27 mouse cellular contexts compared by ENCODE assay signal in the genomic region with DNA sequence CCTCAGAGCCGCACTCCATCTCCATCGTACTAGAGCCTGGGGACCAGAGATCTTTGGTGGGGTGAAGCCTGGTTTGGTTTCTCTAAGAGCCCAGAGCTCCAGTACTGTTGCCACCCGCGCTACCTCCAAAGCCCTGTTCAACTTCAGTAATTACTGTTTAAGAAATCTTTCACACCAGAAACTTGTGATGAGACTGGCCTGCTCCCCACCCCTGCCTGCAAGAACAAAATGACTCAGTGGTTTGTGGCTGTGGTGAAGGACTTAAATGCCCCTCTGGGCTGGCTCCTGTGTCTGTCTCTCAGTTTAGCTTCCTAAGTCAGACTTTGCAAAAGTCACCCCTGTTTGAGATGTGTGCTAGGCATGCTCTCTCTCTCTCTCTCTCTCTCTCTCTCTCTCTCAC. TPM values are rescaled to one million over a fixed set of nuclear protein-coding genes. Genes with fewer than 3 reads are reported as not detected.
DNase-seq lines count a peak whose midpoint lies in the region; ATAC-seq lines count a peak whose summit lies in the region.
"Had no signal": no experiment of that assay in that cellular context is flagged by ENCODE, and none has a peak within 500 bp of the region (broad histone marks: within the 10 kb centered on the region; RNA-seq: fewer than 3 reads in every experiment).

No protein-coding gene starts in this region.

- no peaks in the 10 kb centered on the region for H3K4me1 ChIP-seq in intestine, embryonic 14.5 days (replicated peaks; ENCODE audit: control insufficient read depth, insufficient read depth, low read length)
- peaks cover 9% of the 10 kb centered on the region for H3K4me1 ChIP-seq in intestine, embryonic 16.5 days (ENCODE audit: control insufficient read depth, insufficient read depth, low read length)
- H3K4me1 ChIP-seq in hindbrain, embryonic 15.5 days (replicated peaks) = peaks cover 23% of the 10 kb centered on the region
- H3K4me1 ChIP-seq in midbrain, embryonic 12.5 days = peaks cover 49% of the 10 kb centered on the region
- H3K4me1 ChIP-seq in neural tube, embryonic 12.5 days = peaks cover 44% of the 10 kb centered on the region
- H3K4me1 ChIP-seq in forebrain, embryonic 11.5 days (replicated peaks; ENCODE audit: control insufficient read depth, insufficient read depth, low read length) = peaks cover 38% of the 10 kb centered on the region

- H3K27me3 ChIP-seq in intestine, embryonic 14.5 days (replicated peaks; ENCODE audit: control insufficient read depth, insufficient read depth, low read length) = peaks cover 100% of the 10 kb centered on the region
- H3K27me3 ChIP-seq in intestine, embryonic 16.5 days (replicated peaks; ENCODE audit: control insufficient read depth, insufficient read depth, low read length) = peaks cover 81% of the 10 kb centered on the region
- peaks cover 85% of the 10 kb centered on the region for H3K27me3 ChIP-seq in hindbrain, embryonic 15.5 days
- H3K27me3 ChIP-seq in midbrain, embryonic 12.5 days = peaks cover 100% of the 10 kb centered on the region
- H3K27me3 ChIP-seq in neural tube, embryonic 12.5 days (replicated peaks) = peaks cover 98% of the 10 kb centered on the region
- H3K27me3 ChIP-seq in forebrain, embryonic 11.5 days (ENCODE audit: control insufficient read depth, insufficient read depth, low read length) = peaks cover 99% of the 10 kb centered on the region

- H3K9ac ChIP-seq in intestine, embryonic 14.5 days (ENCODE audit: low read length) = no peak overlapping the region
- no peak overlapping the region for H3K9ac ChIP-seq in intestine, embryonic 16.5 days (ENCODE audit: low read depth, low read length)
- H3K9ac ChIP-seq in hindbrain, embryonic 15.5 days = 0 out of 2 replicates have a peak overlapping the region, but pooled peaks have one; percentile 11
- H3K9ac ChIP-seq in midbrain, embryonic 12.5 days (replicated peaks) = peak overlapping the region; percentile 61; the same call in 1 of the 2 replicates
- no peak overlapping the region for H3K9ac ChIP-seq in neural tube, embryonic 12.5 days
- no peak overlapping the region for H3K9ac ChIP-seq in forebrain, embryonic 11.5 days (ENCODE audit: low read length)
- H3K9ac ChIP-seq: embryonic facial prominence, embryonic 15.5 days; liver, embryonic 12.5 days; lung, embryonic 14.5 days; stomach, embryonic 15.5 days had no signal

- intact Hi-C loops in left cerebral cortex, postnatal 4 days (cut with DNase I) = loop anchor here (10.0 kb wide), 1 partner anchor 158 kb away; no protein-coding TSS in a partner anchor

- 2% methylated on average over 4 of the region's 4 CpGs for WGBS in intestine, embryonic 14.5 days
- 2% methylated on average over 4 of the region's 4 CpGs for WGBS in intestine, embryonic 16.5 days
- WGBS in hindbrain, embryonic 15.5 days = under 1% methylated on average over 4 of the region's 4 CpGs
- WGBS in midbrain, embryonic 12.5 days = 0% methylated on average over 4 of the region's 4 CpGs
- WGBS in neural tube, embryonic 12.5 days = under 1% methylated on average over 4 of the region's 4 CpGs
- WGBS in forebrain, embryonic 11.5 days = 2% methylated on average over 4 of the region's 4 CpGs

- no peak overlapping the region for H3K4me3 ChIP-seq in intestine, embryonic 14.5 days (ENCODE audit: low read depth, low read length)
- H3K4me3 ChIP-seq in intestine, embryonic 16.5 days (ENCODE audit: low read length) = no peak overlapping the region
- H3K4me3 ChIP-seq in hindbrain, embryonic 15.5 days = peak overlapping the region; percentile 34
- peak overlapping the region; percentile 42 for H3K4me3 ChIP-seq in midbrain, embryonic 12.5 days
- no peak overlapping the region for H3K4me3 ChIP-seq in neural tube, embryonic 12.5 days
- H3K4me3 ChIP-seq in forebrain, embryonic 11.5 days (ENCODE audit: low read depth, low read length) = no peak overlapping the region
- H3K4me3 ChIP-seq: embryonic facial prominence, embryonic 15.5 days; heart, adult 2 months; liver, embryonic 12.5 days; stomach, embryonic 15.5 days had no signal

- no peak overlapping the region for H3K4me2 ChIP-seq in intestine, embryonic 14.5 days (ENCODE audit: low read length)
- H3K4me2 ChIP-seq in intestine, embryonic 16.5 days (ENCODE audit: low read depth, low read length) = no peak overlapping the region
- H3K4me2 ChIP-seq in hindbrain, embryonic 15.5 days = no peak overlapping the region
- H3K4me2 ChIP-seq in midbrain, embryonic 12.5 days (replicated peaks) = peak overlapping the region; percentile 54
- peak overlapping the region; percentile 9; the same call in 1 of the 2 replicates for H3K4me2 ChIP-seq in neural tube, embryonic 12.5 days (replicated peaks)
- no peak overlapping the region for H3K4me2 ChIP-seq in forebrain, embryonic 11.5 days (ENCODE audit: low read depth, low read length, severe bottlenecking)
- H3K4me2 ChIP-seq: embryonic facial prominence, embryonic 15.5 days; liver, embryonic 12.5 days; lung, embryonic 14.5 days; stomach, embryonic 15.5 days had no signal

- H3K9me3 ChIP-seq in intestine, embryonic 14.5 days (ENCODE audit: control insufficient read depth, low read length) = no peaks in the 10 kb centered on the region
- no peaks in the 10 kb centered on the region for H3K9me3 ChIP-seq in intestine, embryonic 16.5 days (ENCODE audit: control insufficient read depth, low read length)
- H3K9me3 ChIP-seq in hindbrain, embryonic 15.5 days = no peaks in the 10 kb centered on the region
- no peaks in the 10 kb centered on the region for H3K9me3 ChIP-seq in midbrain, embryonic 12.5 days
- H3K9me3 ChIP-seq in neural tube, embryonic 12.5 days = no peaks in the 10 kb centered on the region
- no peaks in the 10 kb centered on the region for H3K9me3 ChIP-seq in forebrain, embryonic 11.5 days (ENCODE audit: control insufficient read depth, low read length)
- H3K9me3 ChIP-seq: embryonic facial prominence, embryonic 15.5 days; liver, embryonic 12.5 days; stomach, embryonic 15.5 days had no signal

- no peak overlapping the region for H3K27ac ChIP-seq in intestine, embryonic 14.5 days (ENCODE audit: low read depth)
- no peak overlapping the region for H3K27ac ChIP-seq in intestine, embryonic 16.5 days (ENCODE audit: low read length)
- H3K27ac ChIP-seq in hindbrain, embryonic 15.5 days (replicated peaks) = 0 out of 2 replicates have a peak overlapping the region, but pooled peaks have one; percentile 34
- peak overlapping the region; percentile 67 for H3K27ac ChIP-seq in midbrain, embryonic 12.5 days (replicated peaks)
- H3K27ac ChIP-seq in neural tube, embryonic 12.5 days = no peak overlapping the region
- no peak overlapping the region for H3K27ac ChIP-seq in forebrain, embryonic 11.5 days (ENCODE audit: low read depth, low read length)
- H3K27ac ChIP-seq: embryonic facial prominence, embryonic 15.5 days; heart, adult 2 months; liver, embryonic 12.5 days; macrophage; stomach, embryonic 15.5 days had no signal

- H3K36me3 ChIP-seq in intestine, embryonic 14.5 days (ENCODE audit: control insufficient read depth, insufficient read depth, low read length) = no peaks in the 10 kb centered on the region
- no peaks in the 10 kb centered on the region for H3K36me3 ChIP-seq in intestine, embryonic 16.5 days (ENCODE audit: control insufficient read depth, insufficient read depth, low read length)
- H3K36me3 ChIP-seq in hindbrain, embryonic 15.5 days = no peaks in the 10 kb centered on the region
- no peaks in the 10 kb centered on the region for H3K36me3 ChIP-seq in midbrain, embryonic 12.5 days
- H3K36me3 ChIP-seq in neural tube, embryonic 12.5 days = no peaks in the 10 kb centered on the region
- H3K36me3 ChIP-seq in forebrain, embryonic 11.5 days (ENCODE audit: control insufficient read depth, insufficient read depth, low read length) = no peaks in the 10 kb centered on the region
- H3K36me3 ChIP-seq: embryonic facial prominence, embryonic 15.5 days; liver, embryonic 12.5 days; stomach, embryonic 15.5 days had no signal

- peak; percentile 65 for DNase-seq in intestine, embryonic 14.5 days (ENCODE audit: low spot score)
- no peak for DNase-seq in left cerebral cortex, postnatal 4 days
- no peak for DNase-seq in forebrain, embryonic 11.5 days (ENCODE audit: low spot score)
- DNase-seq in thymus, postnatal 4 days = no peak
- DNase-seq: adrenal gland, postnatal 25 days; cerebellum, adult 11 months; embryo, embryonic 11 days; gastrocnemius, postnatal 10 days; heart, adult 2 months; heart, postnatal 36 days; layer of hippocampus, postnatal 36 days; lung, embryonic 14.5 days; right cerebral cortex, postnatal 25 days; thymus, adult 2 months had no signal

- ATAC-seq in intestine, embryonic 14.5 days (replicated peaks; ENCODE audit: low FRiP score, low TSS enrichment, low read depth) = no peak
- no peak for ATAC-seq in intestine, embryonic 16.5 days
- no peak for ATAC-seq in hindbrain, embryonic 15.5 days (ENCODE audit: low FRiP score, low read depth)
- no peak for ATAC-seq in midbrain, embryonic 12.5 days (ENCODE audit: low FRiP score, low read depth)
- ATAC-seq in neural tube, embryonic 12.5 days (ENCODE audit: low FRiP score, low read depth) = no peak
- ATAC-seq in forebrain, embryonic 11.5 days (replicated peaks; ENCODE audit: low FRiP score) = no peak
- ATAC-seq: intestine, postnatal 0 days; liver, embryonic 12.5 days had no signal

RNA-seq across cellular contexts. Expression of gene Barhl1, which starts 3.5 kb away (rescaled TPM):
- polyA plus RNA-seq in intestine, embryonic 14.5 days (2014; fragmentation: Nextera tagmentation; extraction: Ambion mirVana) = not detected in 2 replicates
- polyA plus RNA-seq in intestine, embryonic 16.5 days (2015; fragmentation: Nextera tagmentation; extraction: Ambion mirVana) = not detected in 2 replicates
- 43.3 and 60.4 TPM in 2 replicates for polyA plus RNA-seq in hindbrain, embryonic 15.5 days (2015; fragmentation: Nextera tagmentation; extraction: Ambion mirVana)
- 32.5 and 47.4 TPM in 2 replicates for polyA plus RNA-seq in midbrain, embryonic 12.5 days (2016; fragmentation: Nextera tagmentation; extraction: Ambion mirVana)
- polyA plus RNA-seq in neural tube, embryonic 12.5 days (2016; fragmentation: Nextera tagmentation; extraction: Ambion mirVana) = 13.5 and 17.4 TPM in 2 replicates
- under 1 TPM; 0.20 to 0.34 TPM for total RNA-seq in left cerebral cortex, postnatal 4 days (2021)
- 2.2 and 3.5 TPM in 2 replicates for polyA plus RNA-seq in forebrain, embryonic 11.5 days (2014; fragmentation: Nextera tagmentation; extraction: Ambion mirVana)
- total RNA-seq: adrenal gland, postnatal 25 days; CH12.LX; gastrocnemius, postnatal 10 days; heart, adult 2 months; heart, postnatal 36 days; layer of hippocampus, postnatal 36 days; left cerebral cortex, postnatal 36 days had no signal
- polyA plus RNA-seq: embryonic facial prominence, embryonic 15.5 days; heart, adult 2 months; heart, embryonic 14.5 days; intestine, postnatal 0 days; kidney, embryonic 16.5 days; liver, embryonic 12.5 days; lung, embryonic 14.5 days; macrophage had no signal

Comparison
In these comparisons a context has a peak if more than half of its experiments do, and no peak if none do; other contexts are left out.
1. H3K27ac ChIP-seq: peak in hindbrain, embryonic 15.5 days (single experiment) and midbrain, embryonic 12.5 days (single experiment); none in intestine, embryonic 14.5 days (single experiment), intestine, embryonic 16.5 days (single experiment), neural tube, embryonic 12.5 days (single experiment) and forebrain, embryonic 11.5 days (single experiment).
2. H3K4me2 ChIP-seq: peak in midbrain, embryonic 12.5 days (single experiment) and neural tube, embryonic 12.5 days (single experiment); none in intestine, embryonic 14.5 days (single experiment), intestine, embryonic 16.5 days (single experiment), hindbrain, embryonic 15.5 days (single experiment) and forebrain, embryonic 11.5 days (single experiment).
3. H3K4me3 ChIP-seq: peak in hindbrain, embryonic 15.5 days (single experiment) and midbrain, embryonic 12.5 days (single experiment); none in intestine, embryonic 14.5 days (single experiment), intestine, embryonic 16.5 days (single experiment), neural tube, embryonic 12.5 days (single experiment) and forebrain, embryonic 11.5 days (single experiment).
4. H3K9ac ChIP-seq: peak in hindbrain, embryonic 15.5 days (single experiment) and midbrain, embryonic 12.5 days (single experiment); none in intestine, embryonic 14.5 days (single experiment), intestine, embryonic 16.5 days (single experiment), neural tube, embryonic 12.5 days (single experiment) and forebrain, embryonic 11.5 days (single experiment).